Mouse (Mus musculus): ENCODE measurements around the gene Cpped1.

DNA sequence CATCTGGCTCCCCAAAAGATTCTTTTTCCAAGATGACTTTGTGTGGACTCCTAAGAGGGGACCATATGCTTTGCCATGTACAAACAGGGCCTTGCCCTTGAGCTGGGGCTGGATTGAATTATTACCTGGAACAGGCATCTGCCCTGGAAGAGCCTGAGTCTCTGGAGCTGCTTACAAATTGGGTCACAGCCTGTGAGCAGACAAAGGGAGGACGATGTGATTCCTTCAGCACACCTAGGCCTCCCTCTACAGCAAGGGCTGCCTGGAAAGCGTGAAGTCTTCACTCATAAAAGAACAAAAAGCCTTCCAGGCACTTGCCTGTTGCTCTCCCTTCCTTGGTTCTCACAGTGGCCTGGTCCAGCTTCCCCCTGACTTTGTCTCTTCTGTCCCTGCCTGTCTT lies 136.9 kb downstream of the Cpped1 start:
- TF ChIP-seq CTCF (IDR thresholded peaks at IDR 0.05; ENCODE audit: low read depth, low read length) (no peak), GATA2 (IDR thresholded peaks at IDR 0.05; ENCODE audit: borderline replicate concordance, low read depth, low read length) (no peak), POLR2AphosphoS5 (IDR thresholded peaks at IDR 0.05; ENCODE audit: insufficient replicate concordance, low read depth, low read length) (no peak), GATA1 (IDR thresholded peaks at IDR 0.05; ENCODE audit: borderline replicate concordance, low read length) (no peak)
